Mouse (Mus musculus) left cerebral cortex, postnatal 25 days (tissue): ENCODE data around the gene Tars2. TPM values are rescaled to one million over a fixed set of nuclear protein-coding genes. Genes with fewer than 3 reads are reported as not detected.
"Not testable (repeated sequence)": the region's sequence is repeated elsewhere in the genome, so short reads cannot be mapped to it uniquely, and the experiment has no call there.

ENCODE experiments used
- DNase-seq, 2 experiments: peaks; one replicate each; pipeline ENCODE4 v3.0.0; 2022; ENCODE audit warnings: low spot score in 2 of 2, mixed read lengths in 1 of 2
- intact Hi-C: fragments of 180-260 bp; cut with DNase I; formaldehyde crosslinking; loops from one replicate; pipeline ENCODE4 v1.15.1; 2025
- total RNA-seq, 2 experiments: library from RNA; stranded (reverse); gene quantifications; 2 replicates each; pipeline ENCODE4 v1.2.3; 2021

The Tars2 gene
- 10 to 100 TPM; 37.1 to 41.2 TPM for total RNA-seq

- DNase-seq: no peak
- intact Hi-C loops: no loop called here
Observed at GRCm38 (mm10) chr3:95760106-95760505, at the start of gene Tars2. Gene Tars2, minus strand, starts transcription at chr3:95760206.

- no peak for DNase-seq
- intact Hi-C loops: no loop called here
Observed at GRCm38 (mm10) chr3:95808384-95808783, 48.4 kb upstream of the Tars2 start.

DNA sequence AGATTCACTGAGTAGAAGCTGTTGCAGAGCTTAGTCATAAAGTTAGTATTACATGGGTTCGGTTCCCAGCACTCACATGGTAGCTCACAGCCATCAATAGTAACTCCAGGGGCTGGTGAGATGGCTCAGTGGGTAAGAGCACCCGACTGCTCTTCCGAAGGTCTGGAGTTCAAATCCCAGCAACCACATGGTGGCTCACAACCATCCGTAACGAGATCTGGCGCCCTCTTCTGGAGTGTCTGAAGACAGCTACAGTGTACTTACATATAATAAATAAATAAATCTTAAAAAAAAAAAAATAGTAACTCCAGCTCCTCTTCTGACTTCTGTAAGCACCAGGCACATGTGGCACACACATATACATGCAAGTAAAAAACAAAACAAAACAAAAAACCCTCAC, 47.6 kb upstream of the Tars2 start:
- DNase-seq, intact Hi-C loops: not testable (repeated sequence)

- intact Hi-C loops: no loop called here
- DNase-seq: no peak
Observed at GRCm38 (mm10) chr3:95806677-95807076, 46.7 kb upstream of the Tars2 start.

- intact Hi-C loops: no loop called here
- no peak for DNase-seq
Observed at GRCm38 (mm10) chr3:95803851-95804250, 43.8 kb upstream of the Tars2 start.

- intact Hi-C loops: no loop called here
- peak in 1 of 2 experiments; percentile 18 for DNase-seq
Observed at GRCm38 (mm10) chr3:95798756-95799155, 38.8 kb upstream of the Tars2 start.

- no peak for DNase-seq
- intact Hi-C loops: no loop called here
Observed at GRCm38 (mm10) chr3:95794299-95794698, 34.3 kb upstream of the Tars2 start.

DNA sequence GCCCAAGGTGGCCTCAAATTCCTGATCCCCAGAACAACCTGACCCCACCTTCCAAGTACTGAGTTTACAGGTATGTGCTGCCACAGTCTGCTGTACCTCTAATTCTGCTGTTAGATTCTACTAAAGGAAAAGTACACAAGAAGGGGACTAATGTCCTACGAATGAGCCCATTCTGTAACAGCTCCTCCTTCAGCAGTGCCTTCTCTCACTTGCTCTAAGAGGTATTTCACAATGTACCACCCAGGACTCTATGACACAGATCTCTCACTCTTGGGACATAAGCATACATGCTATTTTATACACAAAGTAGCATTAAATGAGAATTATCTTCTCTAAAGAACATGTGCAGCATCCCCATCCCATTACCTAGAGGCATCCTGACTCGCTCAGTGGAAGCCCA, 33.7 kb upstream of the Tars2 start:
- DNase-seq: no peak
- intact Hi-C loops: no loop called here

DNA sequence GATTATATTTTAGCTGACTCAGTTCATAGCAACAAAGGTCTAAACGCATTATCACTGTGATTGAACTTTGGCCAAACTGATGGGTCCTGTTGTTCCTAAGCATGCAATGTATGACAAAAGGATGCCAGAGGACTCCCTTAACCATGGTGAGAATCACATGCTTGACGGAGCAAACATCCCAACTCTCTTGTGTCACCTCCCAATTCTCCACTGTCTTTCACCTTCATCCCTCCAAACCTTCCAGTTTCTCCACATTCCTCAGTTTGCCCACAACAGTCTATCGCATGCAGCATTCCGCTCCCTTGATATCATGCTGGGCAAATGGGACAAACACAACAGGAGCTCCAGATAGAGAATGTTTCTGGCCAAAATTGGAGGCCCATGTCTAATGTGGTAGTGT, 25.5 kb upstream of the Tars2 start:
- no peak for DNase-seq
- intact Hi-C loops: no loop called here

GRCm38 (mm10) chr3:95771985-95772384, 12.0 kb upstream of the Tars2 start:
- peak in 1 of 2 experiments; percentile 21 for DNase-seq
- intact Hi-C loops: loop anchor here (5.0 kb wide), 1 partner anchor 60 kb away; no protein-coding TSS in a partner anchor

DNA sequence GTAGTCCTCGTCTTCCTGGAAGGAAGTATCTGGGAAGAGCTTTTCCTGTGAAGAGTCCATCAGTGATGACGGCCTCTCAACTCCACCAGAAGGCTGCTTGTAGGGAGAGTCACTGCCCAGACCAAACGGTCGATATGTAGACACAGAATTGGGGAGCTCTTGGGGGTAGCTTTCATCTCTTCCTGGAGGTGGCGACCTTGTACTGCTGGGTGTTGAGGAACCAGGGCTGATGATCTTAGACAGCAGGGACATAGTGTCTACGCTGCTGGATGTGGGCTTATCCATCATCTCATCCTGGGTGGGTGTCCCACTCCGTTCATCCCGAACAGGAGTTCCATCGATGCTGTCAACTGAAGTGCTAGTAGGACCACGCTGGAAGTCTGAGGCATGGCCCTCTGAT, 5.5 kb upstream of the Tars2 start:
- DNase-seq: no peak
- intact Hi-C loops: no loop called here

- DNase-seq: no peak
- intact Hi-C loops: no loop called here
Observed at GRCm38 (mm10) chr3:95763811-95764210, 3.8 kb upstream of the Tars2 start.

- intact Hi-C loops: no loop called here
- DNase-seq: no peak
Observed at GRCm38 (mm10) chr3:95762961-95763360, 3.0 kb upstream of the Tars2 start.

- intact Hi-C loops: no loop called here
- no peak for DNase-seq
Observed at GRCm38 (mm10) chr3:95761771-95762170, 1.8 kb upstream of the Tars2 start.

DNA sequence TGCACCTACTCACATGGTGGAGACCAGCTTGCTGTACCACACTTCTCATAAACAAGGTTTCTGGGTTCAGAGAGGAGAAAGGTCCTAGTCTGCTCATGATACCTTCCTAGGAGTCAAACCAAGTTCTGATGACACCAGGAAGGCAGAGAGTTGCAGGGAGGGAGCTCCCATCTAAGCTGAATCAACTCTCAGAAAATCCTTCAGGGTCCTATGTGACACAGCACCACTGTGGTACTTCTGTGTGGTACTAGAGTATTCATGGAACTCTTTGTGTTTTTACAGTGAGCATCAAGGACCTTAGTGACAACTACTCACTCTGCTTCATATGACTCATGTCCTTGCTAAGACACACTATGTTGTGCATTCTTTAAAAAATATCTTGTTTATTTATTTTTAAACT, 650 bp upstream of the Tars2 start:
- no peak for DNase-seq
- intact Hi-C loops: no loop called here

GRCm38 (mm10) chr3:95758467-95759218, 1.4 kb downstream of the Tars2 start:
- DNase-seq: no peak
- intact Hi-C loops: no loop called here

- intact Hi-C loops: no loop called here
- no peak for DNase-seq
Observed at GRCm38 (mm10) chr3:95756808-95757207, 3.2 kb downstream of the Tars2 start.

DNA sequence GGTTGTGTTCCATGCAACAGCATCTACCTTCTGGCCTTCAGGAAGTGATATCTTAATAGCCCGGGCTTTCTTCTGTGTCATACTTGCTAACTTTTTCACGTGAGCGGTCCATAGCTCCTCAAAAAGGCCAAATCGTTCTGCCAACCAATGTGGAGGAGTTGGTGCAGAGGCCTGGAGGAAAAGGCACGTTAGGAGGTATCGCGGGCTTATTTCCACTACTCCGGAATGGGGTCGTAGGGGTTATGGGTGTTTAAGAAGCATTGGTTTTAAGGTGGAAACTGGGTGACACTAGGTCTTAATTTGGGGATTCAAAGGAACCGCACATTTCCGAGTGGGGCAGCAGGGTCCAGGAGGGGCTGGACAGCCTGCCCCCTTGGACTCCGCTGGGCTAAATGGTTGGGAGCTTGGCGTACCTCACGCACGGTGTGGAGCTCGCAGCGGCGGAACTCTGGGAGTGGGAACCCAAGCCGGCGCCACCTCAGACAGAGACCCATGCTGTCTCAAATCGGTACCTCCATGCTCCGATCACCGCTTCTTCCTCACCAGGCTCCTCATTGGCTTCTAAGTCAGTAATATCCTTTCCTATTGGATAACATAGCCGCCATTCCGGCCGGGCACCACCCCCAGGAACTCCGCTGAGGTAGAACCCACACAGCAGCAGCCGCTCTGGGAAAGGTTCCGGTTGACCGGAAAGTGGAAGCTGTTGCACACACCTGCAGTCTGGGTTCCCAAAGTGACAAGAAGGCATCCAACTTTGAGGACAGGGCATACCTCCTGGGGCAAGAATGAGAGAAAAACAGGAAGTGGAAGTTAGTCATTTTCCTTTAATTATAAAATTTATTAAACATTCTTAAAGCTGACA, 5.4 kb downstream of the Tars2 start:
- intact Hi-C loops: no loop called here
- DNase-seq: peak; percentile 94 to 99

- no peak for DNase-seq
- intact Hi-C loops: no loop called here
Observed at GRCm38 (mm10) chr3:95752935-95753334, 7.1 kb downstream of the Tars2 start.

GRCm38 (mm10) chr3:95740406-95740805, 19.6 kb downstream of the Tars2 start:
- intact Hi-C loops: no loop called here

More at GRCm38 (mm10) chr3:95740406-95740805, 19.6 kb downstream of the Tars2 start:
- DNase-seq: no peak
